Mouse (Mus musculus): ENCODE results near the gene Inpp4b. TPM values are rescaled to one million over a fixed set of nuclear protein-coding genes. Genes with fewer than 3 reads are reported as not detected.

Inpp4b gene
- polyA plus RNA-seq, 1 experiment from 2014 or later = 11.0 TPM

GRCm38 (mm10) chr8:81865664-81866063, 523.3 kb downstream of the Inpp4b start:
- Histone ChIP-seq H3K36me3 (ENCODE audit: control insufficient read depth, insufficient read depth, low read length) (no peaks in the 10 kb centered on the region), H3K27me3 (ENCODE audit: control insufficient read depth, insufficient read depth, low read depth, low read length) (no peaks in the 10 kb centered on the region), H3K4me2 (ENCODE audit: low read length) (no peak overlapping the region), H3K9ac (ENCODE audit: low read depth, low read length) (no peak overlapping the region), H3K9me3 (replicated peaks; ENCODE audit: control insufficient read depth, low read length, poor library complexity, severe bottlenecking) (no peaks in the 10 kb centered on the region), H3K27ac (ENCODE audit: low read length) (no peak overlapping the region), H3K4me1 (ENCODE audit: control insufficient read depth, insufficient read depth, low read length) (no peaks in the 10 kb centered on the region), H3K4me3 (ENCODE audit: low read depth, low read length) (no peak overlapping the region)
- 85% methylated on average over 3 of the region's 3 CpGs for WGBS
- ATAC-seq = no peak

- Histone ChIP-seq H3K4me2 (ENCODE audit: low read length) (no peak overlapping the region), H3K9me3 (replicated peaks; ENCODE audit: control insufficient read depth, low read length, poor library complexity, severe bottlenecking) (no peaks in the 10 kb centered on the region), H3K27ac (ENCODE audit: low read length) (no peak overlapping the region), H3K9ac (ENCODE audit: low read depth, low read length) (no peak overlapping the region), H3K4me1 (ENCODE audit: control insufficient read depth, insufficient read depth, low read length) (no peaks in the 10 kb centered on the region), H3K36me3 (ENCODE audit: control insufficient read depth, insufficient read depth, low read length) (no peaks in the 10 kb centered on the region), H3K4me3 (ENCODE audit: low read depth, low read length) (no peak overlapping the region), H3K27me3 (ENCODE audit: control insufficient read depth, insufficient read depth, low read depth, low read length) (no peaks in the 10 kb centered on the region)
- ATAC-seq = no peak
- 78% methylated on average over 3 of the region's 3 CpGs for WGBS
Observed at GRCm38 (mm10) chr8:81867020-81867419, 524.7 kb downstream of the Inpp4b start.

GRCm38 (mm10) chr8:81870466-81870865, 528.1 kb downstream of the Inpp4b start:
- Histone ChIP-seq H3K27ac (ENCODE audit: low read length) (no peak overlapping the region), H3K36me3 (ENCODE audit: control insufficient read depth, insufficient read depth, low read length) (no peaks in the 10 kb centered on the region), H3K4me2 (ENCODE audit: low read length) (no peak overlapping the region), H3K27me3 (ENCODE audit: control insufficient read depth, insufficient read depth, low read depth, low read length) (no peaks in the 10 kb centered on the region), H3K9me3 (replicated peaks; ENCODE audit: control insufficient read depth, low read length, poor library complexity, severe bottlenecking) (no peaks in the 10 kb centered on the region), H3K4me3 (ENCODE audit: low read depth, low read length) (no peak overlapping the region), H3K9ac (ENCODE audit: low read depth, low read length) (no peak overlapping the region), H3K4me1 (ENCODE audit: control insufficient read depth, insufficient read depth, low read length) (no peaks in the 10 kb centered on the region)
- 87% methylated on average over 2 of the region's 2 CpGs for WGBS
- no peak for ATAC-seq

GRCm38 (mm10) chr8:81880071-81880470, 537.7 kb downstream of the Inpp4b start:
- 0 out of 2 replicates have a peak overlapping the region, but pooled peaks have one; percentile 29 for H3K27ac ChIP-seq (ENCODE audit: low read length)
- WGBS = 55% methylated on average over 3 of the region's 3 CpGs
- peak; percentile 71 for ATAC-seq

GRCm38 (mm10) chr8:81884195-81884594, 541.8 kb downstream of the Inpp4b start:
- no peak overlapping the region for H3K4me3 ChIP-seq (ENCODE audit: low read depth, low read length)
- H3K9me3 ChIP-seq (replicated peaks; ENCODE audit: control insufficient read depth, low read length, poor library complexity, severe bottlenecking) = no peaks in the 10 kb centered on the region
- H3K36me3 ChIP-seq (ENCODE audit: control insufficient read depth, insufficient read depth, low read length) = no peaks in the 10 kb centered on the region
- H3K27me3 ChIP-seq (ENCODE audit: control insufficient read depth, insufficient read depth, low read depth, low read length) = no peaks in the 10 kb centered on the region
- H3K4me1 ChIP-seq (ENCODE audit: control insufficient read depth, insufficient read depth, low read length) = 0 out of 2 replicates have a peak, but pooled peaks cover 3% of the 10 kb centered on the region
- no peak overlapping the region for H3K27ac ChIP-seq (ENCODE audit: low read length)
- H3K9ac ChIP-seq (ENCODE audit: low read depth, low read length) = no peak overlapping the region
- no peak overlapping the region for H3K4me2 ChIP-seq (ENCODE audit: low read length)
- 62% methylated on average over 5 of the region's 5 CpGs for WGBS
- no peak for ATAC-seq

More at GRCm38 (mm10) chr8:81880071-81880470, 537.7 kb downstream of the Inpp4b start:
- Histone ChIP-seq H3K4me2 (ENCODE audit: low read length) (no peak overlapping the region), H3K9me3 (replicated peaks; ENCODE audit: control insufficient read depth, low read length, poor library complexity, severe bottlenecking) (no peaks in the 10 kb centered on the region), H3K27me3 (ENCODE audit: control insufficient read depth, insufficient read depth, low read depth, low read length) (no peaks in the 10 kb centered on the region), H3K36me3 (ENCODE audit: control insufficient read depth, insufficient read depth, low read length) (no peaks in the 10 kb centered on the region), H3K4me1 (ENCODE audit: control insufficient read depth, insufficient read depth, low read length) (0 out of 2 replicates have a peak, but pooled peaks cover 3% of the 10 kb centered on the region), H3K9ac (ENCODE audit: low read depth, low read length) (no peak overlapping the region), H3K4me3 (ENCODE audit: low read depth, low read length) (no peak overlapping the region)

GRCm38 (mm10) chr8:81888843-81889242, 546.5 kb downstream of the Inpp4b start:
- no peaks in the 10 kb centered on the region for H3K9me3 ChIP-seq (replicated peaks; ENCODE audit: control insufficient read depth, low read length, poor library complexity, severe bottlenecking)
- H3K36me3 ChIP-seq (ENCODE audit: control insufficient read depth, insufficient read depth, low read length) = no peaks in the 10 kb centered on the region
- no peaks in the 10 kb centered on the region for H3K4me1 ChIP-seq (ENCODE audit: control insufficient read depth, insufficient read depth, low read length)
- H3K9ac ChIP-seq (ENCODE audit: low read depth, low read length) = no peak overlapping the region
- H3K4me3 ChIP-seq (ENCODE audit: low read depth, low read length) = no peak overlapping the region
- H3K27me3 ChIP-seq (ENCODE audit: control insufficient read depth, insufficient read depth, low read depth, low read length) = no peaks in the 10 kb centered on the region
- no peak overlapping the region for H3K27ac ChIP-seq (ENCODE audit: low read length)
- ATAC-seq = no peak
- H3K4me2 ChIP-seq (ENCODE audit: low read length) = no peak overlapping the region

- Histone ChIP-seq H3K4me1 (ENCODE audit: control insufficient read depth, insufficient read depth, low read length) (no peaks in the 10 kb centered on the region), H3K9ac (ENCODE audit: low read depth, low read length) (no peak overlapping the region), H3K27me3 (ENCODE audit: control insufficient read depth, insufficient read depth, low read depth, low read length) (no peaks in the 10 kb centered on the region), H3K4me2 (ENCODE audit: low read length) (no peak overlapping the region), H3K27ac (ENCODE audit: low read length) (no peak overlapping the region), H3K9me3 (replicated peaks; ENCODE audit: control insufficient read depth, low read length, poor library complexity, severe bottlenecking) (no peaks in the 10 kb centered on the region), H3K4me3 (ENCODE audit: low read depth, low read length) (no peak overlapping the region), H3K36me3 (ENCODE audit: control insufficient read depth, insufficient read depth, low read length) (no peaks in the 10 kb centered on the region)
- no peak for ATAC-seq
- WGBS = 79% methylated on average over 1 of the region's 1 CpGs
Observed at GRCm38 (mm10) chr8:81893292-81893691, 550.9 kb downstream of the Inpp4b start.

- H3K9me3 ChIP-seq (replicated peaks; ENCODE audit: control insufficient read depth, low read length, poor library complexity, severe bottlenecking) = no peaks in the 10 kb centered on the region
- H3K9ac ChIP-seq (ENCODE audit: low read depth, low read length) = no peak overlapping the region
- WGBS = 85% methylated on average over 5 of the region's 5 CpGs
- no peak overlapping the region for H3K27ac ChIP-seq (ENCODE audit: low read length)
- H3K27me3 ChIP-seq (ENCODE audit: control insufficient read depth, insufficient read depth, low read depth, low read length) = no peaks in the 10 kb centered on the region
- H3K4me1 ChIP-seq (ENCODE audit: control insufficient read depth, insufficient read depth, low read length) = no peaks in the 10 kb centered on the region
- no peak for ATAC-seq
- H3K4me3 ChIP-seq (ENCODE audit: low read depth, low read length) = no peak overlapping the region
- H3K4me2 ChIP-seq (ENCODE audit: low read length) = no peak overlapping the region
- no peaks in the 10 kb centered on the region for H3K36me3 ChIP-seq (ENCODE audit: control insufficient read depth, insufficient read depth, low read length)
Observed at GRCm38 (mm10) chr8:81946812-81947211, 604.5 kb downstream of the Inpp4b start.

- H3K4me1 ChIP-seq (ENCODE audit: control insufficient read depth, insufficient read depth, low read length) = no peaks in the 10 kb centered on the region
- H3K27ac ChIP-seq (ENCODE audit: low read length) = no peak overlapping the region
- H3K4me2 ChIP-seq (ENCODE audit: low read length) = no peak overlapping the region
- H3K9me3 ChIP-seq (replicated peaks; ENCODE audit: control insufficient read depth, low read length, poor library complexity, severe bottlenecking) = no peaks in the 10 kb centered on the region
- H3K9ac ChIP-seq (ENCODE audit: low read depth, low read length) = no peak overlapping the region
- no peak for ATAC-seq
- H3K36me3 ChIP-seq (ENCODE audit: control insufficient read depth, insufficient read depth, low read length) = no peaks in the 10 kb centered on the region
- no peak overlapping the region for H3K4me3 ChIP-seq (ENCODE audit: low read depth, low read length)
- WGBS = 85% methylated on average over 2 of the region's 2 CpGs
- no peaks in the 10 kb centered on the region for H3K27me3 ChIP-seq (ENCODE audit: control insufficient read depth, insufficient read depth, low read depth, low read length)
Observed at GRCm38 (mm10) chr8:81953101-81953500, 610.7 kb downstream of the Inpp4b start.
